Mouse (Mus musculus): Measurements from ENCODE around the gene Dact3. TPM values are rescaled to one million over a fixed set of nuclear protein-coding genes. Genes with fewer than 3 reads are reported as not detected.

Gene Dact3
- polyA plus RNA-seq, 1 experiment = 0.79 TPM

DNA sequence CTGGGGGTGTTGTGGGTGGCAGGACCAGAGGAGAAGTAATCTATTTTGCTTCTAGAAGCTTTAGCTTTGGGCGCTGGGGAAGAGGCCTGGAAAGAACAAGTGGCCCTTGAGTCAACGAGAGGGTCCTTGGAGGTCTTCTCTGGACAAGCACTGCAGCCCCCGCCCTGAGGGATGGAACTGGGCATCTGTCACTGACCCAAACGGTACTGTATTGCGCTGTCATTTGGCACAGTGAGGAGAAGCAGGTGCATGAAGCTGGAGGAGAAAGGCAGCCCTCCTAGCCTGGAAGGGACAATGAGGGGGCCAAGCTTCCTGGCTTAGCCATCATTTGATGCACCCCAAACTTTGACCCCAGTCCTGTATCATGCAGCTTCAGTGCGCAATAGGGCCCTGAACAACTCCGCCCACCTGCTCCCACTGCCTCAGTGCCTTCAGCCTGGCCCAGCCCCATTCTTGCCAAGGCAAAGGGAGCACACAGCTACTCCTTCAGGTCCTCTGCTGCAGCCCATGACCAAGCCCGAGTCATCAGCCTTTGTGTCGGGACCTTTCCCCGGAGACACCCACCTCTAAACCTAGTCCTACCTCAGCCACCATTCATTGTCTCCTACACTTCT is 47.4 kb downstream of the Dact3 start:
- H3K27ac ChIP-seq (replicated peaks; ENCODE audit: low read depth, low read length) = no peak overlapping the region
- H3K4me1 ChIP-seq (ENCODE audit: control insufficient read depth, insufficient read depth, insufficient read length, low read length) = peaks cover 7% of the 10 kb centered on the region
- peak overlapping the region; percentile 91 for H3K4me3 ChIP-seq (ENCODE audit: insufficient read depth, low read depth, low read length)

DNA sequence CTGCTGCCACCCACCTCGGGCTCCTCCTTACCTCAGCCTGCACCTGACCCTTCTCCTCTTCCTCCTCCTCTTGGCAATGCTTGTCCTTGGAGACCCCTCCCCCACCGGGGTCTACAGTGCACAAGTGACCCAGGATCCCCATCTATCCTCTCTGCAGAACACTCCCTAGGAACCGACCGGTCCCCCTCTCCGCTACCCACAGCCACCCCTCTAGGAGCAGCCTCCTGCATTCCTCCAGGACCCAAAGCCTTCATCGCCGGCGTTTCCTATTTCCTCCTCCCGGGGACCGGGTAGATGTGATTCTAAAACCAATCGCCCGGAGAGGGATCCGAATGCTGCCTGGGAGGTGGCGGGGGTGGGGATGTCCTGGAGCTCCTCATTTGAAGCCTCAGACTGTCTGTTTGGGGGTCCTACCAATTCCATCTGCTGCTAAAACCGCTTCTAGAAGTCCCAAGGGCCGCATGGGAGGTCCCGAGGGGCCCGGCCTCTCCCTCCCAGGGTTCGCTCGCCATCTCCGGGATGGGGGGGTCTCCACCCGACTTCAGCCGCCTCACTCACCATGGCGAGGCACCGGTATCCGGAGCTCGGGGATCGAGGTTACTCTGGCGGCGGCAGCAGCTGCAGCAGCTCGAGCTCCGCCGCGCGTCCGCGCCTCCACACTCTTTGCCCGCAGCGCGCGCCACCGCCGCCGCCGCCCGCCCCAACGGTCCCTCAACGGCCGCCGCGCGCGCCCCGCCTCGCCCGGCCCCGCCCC is 48.3 kb downstream of the Dact3 start:
- H3K4me3 ChIP-seq (ENCODE audit: insufficient read depth, low read depth, low read length) = peak overlapping the region; percentile 91
- H3K27ac ChIP-seq (replicated peaks; ENCODE audit: low read depth, low read length) = peak overlapping the region; percentile 60
- peaks cover 7% of the 10 kb centered on the region for H3K4me1 ChIP-seq (ENCODE audit: control insufficient read depth, insufficient read depth, insufficient read length, low read length)

DNA sequence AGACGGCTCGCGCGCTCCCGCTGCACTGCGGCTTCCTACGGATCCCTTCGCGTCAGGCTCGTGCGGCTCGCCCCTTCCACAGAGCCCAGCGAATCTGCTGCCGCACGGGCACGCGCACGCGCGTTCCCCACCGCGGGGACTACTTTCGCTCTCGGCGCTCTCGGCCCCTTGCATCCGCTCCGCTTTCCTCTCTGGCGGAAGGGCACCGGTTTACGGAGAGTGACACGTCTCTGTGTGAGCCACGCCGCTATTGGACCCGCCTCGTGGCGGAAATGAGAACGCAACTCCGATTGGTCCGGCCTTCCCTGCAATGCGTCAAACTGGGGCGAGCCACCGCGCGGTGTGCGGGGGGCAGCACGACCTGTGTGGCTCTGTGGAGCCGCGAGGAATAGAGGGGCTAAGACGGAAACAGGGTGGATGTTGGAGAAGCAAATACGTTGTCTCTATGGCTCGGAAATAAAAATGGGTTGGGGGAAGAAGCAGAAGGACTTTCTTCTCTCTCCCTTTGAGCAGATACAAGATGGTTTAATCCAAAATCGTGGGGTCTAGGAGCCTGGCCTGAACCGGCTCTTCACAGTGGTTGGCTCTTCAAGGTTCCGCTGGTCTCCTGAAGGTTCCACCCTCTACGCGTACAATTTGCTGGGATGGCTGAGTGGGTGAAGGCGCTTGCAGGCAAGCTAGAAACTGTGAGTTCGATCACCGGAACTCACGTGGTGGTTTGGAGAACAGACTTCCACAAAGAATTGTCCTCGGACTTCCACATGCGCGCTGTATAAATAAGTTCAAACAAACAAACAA is 49.1 kb downstream of the Dact3 start, which contains the start of gene Calm3:
Gene Calm3 (minus strand): TSS at position 78 of the 798 bp plus-strand sequence.
- Histone ChIP-seq H3K27ac (replicated peaks; ENCODE audit: low read depth, low read length) (peak within 1 kb of the TSS; percentile 99), H3K4me1 (ENCODE audit: control insufficient read depth, insufficient read depth, insufficient read length, low read length) (peaks cover 7% of the 10 kb centered on the region), H3K4me3 (ENCODE audit: insufficient read depth, low read depth, low read length) (peak within 1 kb of the TSS; percentile 91)

DNA sequence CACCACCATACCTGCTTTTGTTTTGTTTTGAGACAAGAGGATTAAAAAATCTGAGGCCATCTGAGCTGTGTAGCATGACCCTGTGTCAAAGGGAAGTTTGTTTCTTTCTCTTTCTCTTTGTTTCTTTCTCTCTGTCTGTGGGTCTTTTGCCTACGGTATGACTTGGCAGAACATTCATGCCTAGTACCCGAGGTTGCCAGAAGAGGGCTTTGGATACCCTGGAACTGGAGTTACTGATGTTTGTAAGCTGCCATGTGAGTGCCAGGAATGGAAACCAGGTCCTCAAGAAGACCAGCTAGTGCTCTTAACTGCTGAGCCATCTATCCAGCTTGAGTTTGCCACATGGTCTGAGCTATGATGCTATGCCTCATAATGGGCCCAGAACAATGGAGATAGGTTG is 53.2 kb downstream of the Dact3 start:
- no peak overlapping the region for H3K27ac ChIP-seq (replicated peaks; ENCODE audit: low read depth, low read length)
- H3K4me1 ChIP-seq (ENCODE audit: control insufficient read depth, insufficient read depth, insufficient read length, low read length) = no peaks in the 10 kb centered on the region
- H3K4me3 ChIP-seq (ENCODE audit: insufficient read depth, low read depth, low read length) = no peak overlapping the region

DNA sequence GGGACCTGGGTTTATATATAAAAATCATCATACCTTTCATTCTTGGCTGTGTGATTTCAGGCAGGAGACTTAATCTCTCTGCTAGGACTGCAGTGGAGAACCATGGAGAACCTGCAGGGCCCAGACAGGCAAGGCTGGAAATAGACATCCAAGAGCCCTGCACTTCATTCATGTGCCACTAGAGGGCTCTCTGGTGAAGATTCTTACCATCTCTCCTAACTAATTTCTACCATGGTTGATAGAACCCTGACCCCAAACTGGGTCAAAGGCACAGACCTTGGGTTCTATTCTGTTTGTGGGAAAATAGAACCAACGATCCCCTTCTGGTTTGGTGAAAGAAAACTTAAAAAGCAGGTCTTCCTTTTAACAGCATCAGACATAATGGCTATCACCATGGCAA is 55.7 kb downstream of the Dact3 start:
- Histone ChIP-seq H3K4me1 (ENCODE audit: control insufficient read depth, insufficient read depth, insufficient read length, low read length) (no peaks in the 10 kb centered on the region), H3K4me3 (ENCODE audit: insufficient read depth, low read depth, low read length) (no peak overlapping the region)

DNA sequence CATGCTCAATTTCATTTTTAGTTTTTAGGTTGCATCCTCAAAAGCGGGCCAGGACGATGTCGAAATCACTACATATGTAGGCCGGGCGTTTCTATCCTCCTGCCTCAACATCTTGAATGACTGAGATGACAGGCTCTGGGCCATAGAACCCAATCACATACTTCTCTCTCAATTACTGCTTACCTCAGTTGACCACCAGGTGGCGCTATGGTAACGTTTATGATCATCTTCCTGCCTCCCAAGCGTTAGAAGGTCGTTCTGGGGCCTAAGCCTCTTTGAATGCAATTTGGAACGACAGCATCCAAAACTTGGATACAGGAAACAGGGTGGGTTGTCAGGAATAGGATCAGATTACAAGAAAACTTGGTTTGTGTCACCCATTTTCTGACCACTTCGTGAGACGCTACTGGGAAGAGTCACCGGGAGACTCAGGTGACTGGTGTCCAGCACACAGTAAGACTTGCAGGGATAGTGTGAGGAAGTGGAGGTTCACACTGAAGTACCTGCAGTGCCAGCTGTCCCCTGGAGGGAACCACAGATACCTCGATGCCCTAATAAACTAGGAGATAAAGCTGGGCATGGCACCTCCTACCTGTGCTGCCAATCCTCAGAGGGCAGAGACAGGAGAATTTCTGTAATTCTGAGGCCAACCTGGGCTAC is 57.0 kb downstream of the Dact3 start:
- Histone ChIP-seq H3K4me1 (ENCODE audit: control insufficient read depth, insufficient read depth, insufficient read length, low read length) (no peaks in the 10 kb centered on the region), H3K4me3 (ENCODE audit: insufficient read depth, low read depth, low read length) (no peak overlapping the region), H3K27ac (replicated peaks; ENCODE audit: low read depth, low read length) (no peak overlapping the region)

More for the DNA sequence above, 55.7 kb downstream of the Dact3 start:
- no peak overlapping the region for H3K27ac ChIP-seq (replicated peaks; ENCODE audit: low read depth, low read length)

DNA sequence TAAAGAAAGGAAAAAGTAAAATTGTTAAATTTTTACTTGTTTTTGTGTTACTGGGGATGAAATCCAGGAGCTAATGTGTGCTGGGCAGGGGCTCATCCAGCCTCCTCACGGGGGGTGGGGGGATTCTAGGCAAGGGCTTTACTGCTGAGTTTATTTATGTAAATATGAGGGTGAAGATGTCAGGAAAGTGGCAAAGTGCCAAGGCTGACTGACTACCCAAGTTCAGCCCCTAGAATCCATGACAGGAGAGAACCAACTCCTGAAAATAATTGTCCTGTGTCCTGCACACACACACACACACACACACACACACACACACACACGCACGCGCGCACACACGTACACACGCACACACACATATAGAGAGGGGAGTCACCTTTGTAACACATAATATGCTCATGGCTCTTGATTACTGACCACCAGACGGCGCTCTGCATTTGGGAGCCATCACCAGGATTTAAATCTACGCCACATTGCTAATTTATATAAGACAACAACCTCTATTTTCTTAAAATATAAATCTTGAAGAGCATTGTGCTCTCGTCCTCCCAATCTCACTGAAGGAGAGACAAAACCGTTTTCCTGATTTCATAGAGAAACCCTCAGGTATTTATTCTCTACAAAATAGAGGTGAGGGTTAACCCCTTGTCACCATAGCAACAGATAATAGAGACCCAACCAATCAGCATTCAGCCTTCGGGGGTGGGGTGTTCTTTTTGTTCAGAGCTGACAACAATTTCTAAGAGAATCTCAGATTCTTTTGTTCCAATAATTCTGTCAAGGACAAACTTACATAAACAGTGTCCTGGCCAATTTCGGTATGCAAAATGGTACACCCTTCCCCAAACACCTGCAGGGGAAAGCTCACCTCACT is 57.8 kb downstream of the Dact3 start:
- Histone ChIP-seq H3K27ac (replicated peaks; ENCODE audit: low read depth, low read length) (no peak overlapping the region), H3K4me3 (ENCODE audit: insufficient read depth, low read depth, low read length) (no peak overlapping the region), H3K4me1 (ENCODE audit: control insufficient read depth, insufficient read depth, insufficient read length, low read length) (no peaks in the 10 kb centered on the region)

Other genes with a start within 250 kb of the Dact3 start
- gene Ceacam15, start 199.6 kb upstream of the Dact3 start, polyA plus RNA-seq (2012; ENCODE audit: insufficient read depth, insufficient read length, missing spikeins) = not detected in 2 replicates
- gene Ceacam9, start 153.4 kb upstream of the Dact3 start, polyA plus RNA-seq (2012; ENCODE audit: insufficient read depth, insufficient read length, missing spikeins) = not detected in 2 replicates
- 80.6 and 87.2 TPM in 2 replicates for gene Ap2s1, start 136.9 kb upstream of the Dact3 start, polyA plus RNA-seq (2012; ENCODE audit: insufficient read depth, insufficient read length, missing spikeins)
- 297 and 414 TPM in 2 replicates for gene Slc1a5, start 94.0 kb upstream of the Dact3 start, polyA plus RNA-seq (2012; ENCODE audit: insufficient read depth, insufficient read length, missing spikeins)
- 19.4 and 21.5 TPM in 2 replicates for gene Strn4, start 59.4 kb upstream of the Dact3 start, polyA plus RNA-seq (2012; ENCODE audit: insufficient read depth, insufficient read length, missing spikeins)
- 8.4 and 11.1 TPM in 2 replicates for gene Fkrp, start 58.6 kb upstream of the Dact3 start, polyA plus RNA-seq (2012; ENCODE audit: insufficient read depth, insufficient read length, missing spikeins)
- gene Prkd2, start 32.4 kb upstream of the Dact3 start, polyA plus RNA-seq (2012; ENCODE audit: insufficient read depth, insufficient read length, missing spikeins) = 8.5 and 11.3 TPM in 2 replicates
- not detected in 2 replicates for gene Gng8, start 16.5 kb downstream of the Dact3 start, polyA plus RNA-seq (2012; ENCODE audit: insufficient read depth, insufficient read length, missing spikeins)
- 1.9 and 2.8 TPM in 2 replicates for gene Ptgir, start 31.2 kb downstream of the Dact3 start, polyA plus RNA-seq (2012; ENCODE audit: insufficient read depth, insufficient read length, missing spikeins)
- 210 and 222 TPM in 2 replicates for gene Calm3, start 48.8 kb downstream of the Dact3 start, polyA plus RNA-seq (2012; ENCODE audit: insufficient read depth, insufficient read length, missing spikeins)
- not detected in 2 replicates for gene Pnmal2, start 69.4 kb downstream of the Dact3 start, polyA plus RNA-seq (2012; ENCODE audit: insufficient read depth, insufficient read length, missing spikeins)
- not detected in 2 replicates for gene Pnmal1, start 84.4 kb downstream of the Dact3 start, polyA plus RNA-seq (2012; ENCODE audit: insufficient read depth, insufficient read length, missing spikeins)
- gene Gm42372, start 107.8 kb downstream of the Dact3 start, polyA plus RNA-seq (2012; ENCODE audit: insufficient read depth, insufficient read length, missing spikeins) = not detected in 2 replicates
- gene Ccdc8, start 117.4 kb downstream of the Dact3 start, polyA plus RNA-seq (2012; ENCODE audit: insufficient read depth, insufficient read length, missing spikeins) = 0.28 and 0.54 TPM in 2 replicates
- 36.7 and 41.0 TPM in 2 replicates for gene Ppp5c, start 152.6 kb downstream of the Dact3 start, polyA plus RNA-seq (2012; ENCODE audit: insufficient read depth, insufficient read length, missing spikeins)
- 0.25 TPM in 1 of 2 replicates, not detected in the other for gene Hif3a, start 187.1 kb downstream of the Dact3 start, polyA plus RNA-seq (2012; ENCODE audit: insufficient read depth, insufficient read length, missing spikeins)
- gene Psg16, start 198.7 kb downstream of the Dact3 start, polyA plus RNA-seq (2012; ENCODE audit: insufficient read depth, insufficient read length, missing spikeins) = not detected in 2 replicates

All from brown adipose tissue, adult 24 weeks (tissue).